Comparison of ENCODE assay signal across 9 mouse cellular contexts in genomic region chr2:156775455-156776435, GRCm38 (mm10). TPM values are rescaled to one million over a fixed set of nuclear protein-coding genes. Genes with fewer than 3 reads are reported as not detected.
A peak's percentile ranks its signal among the peaks of the same experiment; 100 is the strongest.
DNase-seq lines count a peak whose midpoint lies in the region; ATAC-seq lines count a peak whose summit lies in the region.
"Had no signal": no experiment of that assay in that cellular context is flagged by ENCODE, and none has a peak within 500 bp of the region (broad histone marks: within the 10 kb centered on the region; RNA-seq: fewer than 3 reads in every experiment).

No protein-coding gene starts in this region.

- H3K4me1 ChIP-seq in neural tube, embryonic 11.5 days (ENCODE audit: control insufficient read depth, insufficient read depth, low read length): peaks cover 13% of the 10 kb centered on the region
- H3K4me1 ChIP-seq in heart, embryonic 14.5 days (ENCODE audit: control insufficient read depth in 2 of 2, insufficient read depth in 2 of 2, low read length in 2 of 2): peaks cover 30 to 39% of the 10 kb centered on the region in 2 experiments
- peaks cover 41% of the 10 kb centered on the region for H3K4me1 ChIP-seq in limb, embryonic 15.5 days
- H3K4me1 ChIP-seq in stomach, embryonic 15.5 days: peaks cover 26% of the 10 kb centered on the region

- WGBS in neural tube, embryonic 11.5 days: 34% methylated on average over 17 of the region's 17 CpGs
- WGBS in heart, embryonic 14.5 days: 21% methylated on average over 17 of the region's 17 CpGs
- 34% methylated on average over 17 of the region's 17 CpGs for WGBS in limb, embryonic 15.5 days
- 29% methylated on average over 17 of the region's 17 CpGs for WGBS in stomach, embryonic 15.5 days

- H3K27me3 ChIP-seq in neural tube, embryonic 11.5 days (ENCODE audit: control insufficient read depth, insufficient read depth, low read length): peaks cover 2% of the 10 kb centered on the region; the same call in 1 of the 2 replicates
- no peaks in the 10 kb centered on the region for H3K27me3 ChIP-seq in heart, embryonic 14.5 days (ENCODE audit: control insufficient read depth, insufficient read depth, low read length)
- H3K27me3 ChIP-seq in limb, embryonic 15.5 days: no peaks in the 10 kb centered on the region
- H3K27me3 ChIP-seq in stomach, embryonic 15.5 days (replicated peaks): no peaks in the 10 kb centered on the region

- 0 out of 2 replicates have a peak, but pooled peaks have one; percentile 18 for ATAC-seq in neural tube, embryonic 11.5 days (ENCODE audit: insufficient read depth, low FRiP score, low TSS enrichment)
- no peak for ATAC-seq in heart, embryonic 14.5 days (ENCODE audit: insufficient number of reproducible peaks, insufficient read depth, low FRiP score, low read depth)
- no peak; the same call in 1 of the 2 replicates for ATAC-seq in limb, embryonic 15.5 days (ENCODE audit: insufficient number of reproducible peaks, low FRiP score, low TSS enrichment, low read depth)
- no peak for ATAC-seq in stomach, embryonic 15.5 days (ENCODE audit: insufficient read depth, low FRiP score, low read depth)

- no peak for DNase-seq in neural tube, embryonic 11.5 days (ENCODE audit: low spot score)
- no peak for DNase-seq in neural tube, embryonic 10.5 days (ENCODE audit: extremely low spot score, low spot score)
- no peak for DNase-seq in spleen, adult 18-20 months
- no peak for DNase-seq in embryo, embryonic 11 days
- no peak for DNase-seq in cerebellum, adult 11 months
- DNase-seq: right cerebral cortex, postnatal 4 days had no signal

- no peak overlapping the region; the same call in 1 of the 2 replicates for H3K27ac ChIP-seq in neural tube, embryonic 11.5 days (ENCODE audit: low read depth, low read length)
- peak overlapping the region; percentile 92 to 94 for H3K27ac ChIP-seq in heart, embryonic 14.5 days (replicated peaks in 1 of 2; ENCODE audit: control insufficient read depth in 1 of 2, insufficient read depth in 1 of 2, low read depth in 2 of 2, low read length in 2 of 2)
- peak overlapping the region; percentile 89 for H3K27ac ChIP-seq in limb, embryonic 15.5 days
- H3K27ac ChIP-seq in stomach, embryonic 15.5 days: peak overlapping the region; percentile 89

- no peaks in the 10 kb centered on the region for H3K36me3 ChIP-seq in neural tube, embryonic 11.5 days (ENCODE audit: control insufficient read depth, insufficient read depth, low read length)
- peaks cover 22% of the 10 kb centered on the region for H3K36me3 ChIP-seq in heart, embryonic 14.5 days (ENCODE audit: control insufficient read depth, insufficient read depth, low read length)
- H3K36me3 ChIP-seq in limb, embryonic 15.5 days: no peaks in the 10 kb centered on the region
- no peaks in the 10 kb centered on the region for H3K36me3 ChIP-seq in stomach, embryonic 15.5 days

- H3K9me3 ChIP-seq in neural tube, embryonic 11.5 days (ENCODE audit: control insufficient read depth, low read length): no peaks in the 10 kb centered on the region
- H3K9me3 ChIP-seq in heart, embryonic 14.5 days (ENCODE audit: control insufficient read depth, low read length): no peaks in the 10 kb centered on the region
- no peaks in the 10 kb centered on the region for H3K9me3 ChIP-seq in limb, embryonic 15.5 days
- H3K9me3 ChIP-seq in stomach, embryonic 15.5 days: no peaks in the 10 kb centered on the region

- H3K4me3 ChIP-seq in neural tube, embryonic 11.5 days (ENCODE audit: low read depth, low read length): peak overlapping the region; percentile 27
- peak overlapping the region; percentile 54 to 58 for H3K4me3 ChIP-seq in heart, embryonic 14.5 days (ENCODE audit: control insufficient read depth in 1 of 2, insufficient read depth in 1 of 2, low read depth in 1 of 2, low read length in 2 of 2)
- H3K4me3 ChIP-seq in limb, embryonic 15.5 days: peak overlapping the region; percentile 44
- H3K4me3 ChIP-seq in stomach, embryonic 15.5 days (replicated peaks): peak overlapping the region; percentile 50

- peak overlapping the region; percentile 50 for H3K9ac ChIP-seq in neural tube, embryonic 11.5 days (ENCODE audit: low read length)
- H3K9ac ChIP-seq in heart, embryonic 14.5 days (ENCODE audit: low read length): peak overlapping the region; percentile 88
- H3K9ac ChIP-seq in limb, embryonic 15.5 days: 0 out of 2 replicates have a peak overlapping the region, but pooled peaks have one; percentile 29
- H3K9ac ChIP-seq in stomach, embryonic 15.5 days: peak overlapping the region; percentile 52

- peak overlapping the region; percentile 49 for H3K4me2 ChIP-seq in neural tube, embryonic 11.5 days (ENCODE audit: low read depth)
- H3K4me2 ChIP-seq in heart, embryonic 14.5 days (ENCODE audit: low read length): peak overlapping the region; percentile 72
- peak overlapping the region; percentile 67 for H3K4me2 ChIP-seq in limb, embryonic 15.5 days
- H3K4me2 ChIP-seq in stomach, embryonic 15.5 days: peak overlapping the region; percentile 61

RNA-seq across cellular contexts. Expression of gene Myl9, which starts 0.5 kb away (rescaled TPM):
- 96.2 and 98.7 TPM in 2 replicates for polyA plus RNA-seq in neural tube, embryonic 11.5 days (2014; fragmentation: Nextera tagmentation; extraction: Ambion mirVana)
- 2,013 and 2,167 TPM in 2 replicates for polyA plus RNA-seq in heart, embryonic 14.5 days (2014; fragmentation: Nextera tagmentation; extraction: Ambion mirVana)
- polyA plus RNA-seq in limb, embryonic 15.5 days (2015; fragmentation: Nextera tagmentation; extraction: Ambion mirVana): 219 and 273 TPM in 2 replicates
- 1,258 and 1,308 TPM in 2 replicates for polyA plus RNA-seq in stomach, embryonic 15.5 days (2015; fragmentation: Nextera tagmentation; extraction: Ambion mirVana)

Comparison
In these comparisons a context has a peak if more than half of its experiments do, and no peak if none do; other contexts are left out.
1. H3K9ac ChIP-seq: peak in every context shown above with its lines; median percentile 88 in heart, embryonic 14.5 days; 52 in stomach, embryonic 15.5 days; 50 in neural tube, embryonic 11.5 days; 29 in limb, embryonic 15.5 days.